Mouse (Mus musculus): ENCODE data around the gene Sparcl1. TPM values are rescaled to one million over a fixed set of nuclear protein-coding genes. Genes with fewer than 3 reads are reported as not detected.

Sparcl1 gene
- total RNA-seq, 1 experiment: 0.13 TPM

DNA sequence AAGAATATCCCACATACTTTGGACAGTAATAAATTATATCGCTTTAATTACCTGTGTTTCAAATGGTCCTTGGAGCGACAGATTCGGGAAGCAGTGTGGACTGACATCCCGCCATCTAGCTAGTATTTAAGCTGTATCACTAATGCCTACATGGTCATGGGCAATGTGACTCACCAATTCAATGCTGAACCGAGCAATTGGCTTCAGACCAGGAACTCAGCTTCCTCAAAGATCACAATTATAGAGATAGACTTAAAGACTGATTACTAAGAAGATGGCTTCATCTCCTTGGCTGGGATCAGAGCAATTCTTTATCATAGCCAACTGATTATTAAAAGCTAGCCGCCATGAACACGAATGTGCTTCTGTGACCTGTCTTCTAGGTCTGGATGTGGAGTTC is 36.0 kb downstream of the Sparcl1 start, which contains the start of gene Gm17660:
Gene Gm17660 (minus strand): TSS at position 101 of the 400 bp plus-strand sequence.
- TF ChIP-seq CHD2 (IDR thresholded peaks at IDR 0.05; ENCODE audit: low read depth, low read length): no peak
- TF ChIP-seq MAFK (IDR thresholded peaks at IDR 0.05; ENCODE audit: insufficient read depth, low read depth, low read length): no peak
- TF ChIP-seq HCFC1 (IDR thresholded peaks at IDR 0.05; ENCODE audit: borderline replicate concordance, insufficient read depth, low read length): no peak
- TF ChIP-seq ZC3H11A (IDR thresholded peaks at IDR 0.05; ENCODE audit: borderline replicate concordance, low read depth, low read length): no peak
- no peak for TF ChIP-seq ZNF384 (IDR thresholded peaks at IDR 0.05; ENCODE audit: low read depth, low read length)
- H3K4me1 ChIP-seq (ENCODE audit: control insufficient read depth in 2 of 2, insufficient read depth in 2 of 2, low read length in 2 of 2, poor library complexity in 1 of 2): peaks cover 0 to 2% of the 10 kb centered on the region in 2 experiments; a peak in 1 of 4 replicates
- no peaks in the 10 kb centered on the region for H3K9me3 ChIP-seq (ENCODE audit: control insufficient read depth, insufficient read depth, low read depth, low read length)
- H3K36me3 ChIP-seq (ENCODE audit: control insufficient read depth, insufficient read depth, low read length, poor library complexity, severe bottlenecking): no peaks in the 10 kb centered on the region
- H3K4me3 ChIP-seq (ENCODE audit: insufficient read depth in 1 of 2, low read depth in 1 of 2, low read length in 2 of 2, poor library complexity in 1 of 2, severe bottlenecking in 1 of 2): no peak within 1 kb of the TSS
- no peak within 1 kb of the TSS for H3K9ac ChIP-seq (ENCODE audit: insufficient read depth, low read depth, low read length, poor library complexity, severe bottlenecking)
- no peak within 1 kb of the TSS for H3K27ac ChIP-seq (ENCODE audit: insufficient read depth, low read depth, low read length, poor library complexity, severe bottlenecking)
- no peak for DNase-seq (ENCODE audit: low read depth, low spot score)
- in situ Hi-C loops (cut with MboI; ENCODE audit: low sequenced_read_pairs in 2 of 2, unreplicated experiment in 2 of 2): no loop called here

DNA sequence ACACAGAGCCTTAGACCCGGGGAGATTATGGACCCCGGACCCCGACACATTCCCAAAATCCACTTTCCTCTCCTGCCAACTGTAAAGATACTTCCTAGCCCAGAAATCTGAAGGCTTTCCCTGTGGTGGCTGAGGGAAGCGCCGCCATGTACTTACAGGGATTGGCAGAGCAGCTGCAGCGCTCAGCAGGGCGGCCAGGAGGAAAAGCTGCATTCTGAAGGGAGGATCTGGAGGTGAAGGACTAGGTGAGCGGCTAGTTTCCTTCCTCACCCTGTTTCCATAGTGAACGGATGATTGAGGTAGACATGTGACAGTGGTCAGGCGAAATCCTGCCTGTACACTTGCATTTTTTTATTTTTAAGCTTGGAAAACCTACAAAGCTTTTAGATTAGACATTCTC is 37.2 kb downstream of the Sparcl1 start:
- H3K9me3 ChIP-seq (ENCODE audit: control insufficient read depth, insufficient read depth, low read depth, low read length): no peaks in the 10 kb centered on the region
- in situ Hi-C loops (cut with MboI; ENCODE audit: low sequenced_read_pairs in 2 of 2, unreplicated experiment in 2 of 2): no loop called here

GRCm38 (mm10) chr5:104074388-104074787 is 39.1 kb downstream of the Sparcl1 start:
- in situ Hi-C loops (cut with MboI; ENCODE audit: low sequenced_read_pairs in 2 of 2, unreplicated experiment in 2 of 2): no loop called here
- Histone ChIP-seq H3K27ac (ENCODE audit: insufficient read depth, low read depth, low read length, poor library complexity, severe bottlenecking) (no peak overlapping the region), H3K9ac (ENCODE audit: insufficient read depth, low read depth, low read length, poor library complexity, severe bottlenecking) (no peak overlapping the region), H3K4me3 (ENCODE audit: insufficient read depth in 1 of 2, low read depth in 1 of 2, low read length in 2 of 2, poor library complexity in 1 of 2, severe bottlenecking in 1 of 2) (no peak overlapping the region), H3K9me3 (ENCODE audit: control insufficient read depth, insufficient read depth, low read depth, low read length) (no peaks in the 10 kb centered on the region), H3K4me1 (ENCODE audit: control insufficient read depth in 2 of 2, insufficient read depth in 2 of 2, low read length in 2 of 2, poor library complexity in 1 of 2) (peaks cover 0 to 3% of the 10 kb centered on the region in 2 experiments; a peak in 2 of 4 replicates), H3K36me3 (ENCODE audit: control insufficient read depth, insufficient read depth, low read length, poor library complexity, severe bottlenecking) (no peaks in the 10 kb centered on the region)
- no peak for DNase-seq (ENCODE audit: low read depth, low spot score)
- TF ChIP-seq ZC3H11A (IDR thresholded peaks at IDR 0.05; ENCODE audit: borderline replicate concordance, low read depth, low read length): no peak
- TF ChIP-seq CHD2 (IDR thresholded peaks at IDR 0.05; ENCODE audit: low read depth, low read length): no peak
- TF ChIP-seq HCFC1 (IDR thresholded peaks at IDR 0.05; ENCODE audit: borderline replicate concordance, insufficient read depth, low read length): no peak
- no peak for TF ChIP-seq MAFK (IDR thresholded peaks at IDR 0.05; ENCODE audit: insufficient read depth, low read depth, low read length)
- TF ChIP-seq ZNF384 (IDR thresholded peaks at IDR 0.05; ENCODE audit: low read depth, low read length): peak; percentile 64; the same call in 1 of the 2 replicates

More for the DNA sequence above, 37.2 kb downstream of the Sparcl1 start:
- Histone ChIP-seq H3K9ac (ENCODE audit: insufficient read depth, low read depth, low read length, poor library complexity, severe bottlenecking) (no peak overlapping the region), H3K27ac (ENCODE audit: insufficient read depth, low read depth, low read length, poor library complexity, severe bottlenecking) (no peak overlapping the region), H3K36me3 (ENCODE audit: control insufficient read depth, insufficient read depth, low read length, poor library complexity, severe bottlenecking) (no peaks in the 10 kb centered on the region), H3K4me1 (ENCODE audit: control insufficient read depth in 2 of 2, insufficient read depth in 2 of 2, low read length in 2 of 2, poor library complexity in 1 of 2) (peaks cover 0 to 3% of the 10 kb centered on the region in 2 experiments; a peak in 2 of 4 replicates), H3K4me3 (ENCODE audit: insufficient read depth in 1 of 2, low read depth in 1 of 2, low read length in 2 of 2, poor library complexity in 1 of 2, severe bottlenecking in 1 of 2) (no peak overlapping the region)
- TF ChIP-seq ZNF384 (IDR thresholded peaks at IDR 0.05; ENCODE audit: low read depth, low read length): no peak
- no peak for TF ChIP-seq MAFK (IDR thresholded peaks at IDR 0.05; ENCODE audit: insufficient read depth, low read depth, low read length)
- no peak for TF ChIP-seq HCFC1 (IDR thresholded peaks at IDR 0.05; ENCODE audit: borderline replicate concordance, insufficient read depth, low read length)
- TF ChIP-seq ZC3H11A (IDR thresholded peaks at IDR 0.05; ENCODE audit: borderline replicate concordance, low read depth, low read length): no peak
- TF ChIP-seq CHD2 (IDR thresholded peaks at IDR 0.05; ENCODE audit: low read depth, low read length): no peak
- DNase-seq (ENCODE audit: low read depth, low spot score): no peak

DNA sequence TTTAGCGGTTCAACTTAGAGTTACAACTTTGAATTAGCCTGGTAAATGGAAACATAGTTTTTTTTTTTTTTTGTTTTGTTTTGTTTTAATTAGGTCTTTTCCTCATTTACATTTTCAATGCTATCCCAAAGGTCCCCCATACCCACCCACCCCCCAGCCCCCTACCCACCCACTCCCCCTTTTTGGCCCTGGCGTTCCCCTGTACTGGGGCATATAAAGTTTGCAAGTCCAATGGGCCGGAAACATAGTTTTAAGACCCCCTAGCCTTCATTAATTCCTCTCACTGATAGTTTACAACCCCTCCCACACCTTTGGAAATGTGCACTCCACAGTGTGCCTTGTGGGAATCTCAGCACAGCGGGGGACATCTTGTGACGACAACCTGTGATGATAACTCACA is 39.9 kb downstream of the Sparcl1 start:
- H3K4me3 ChIP-seq (ENCODE audit: insufficient read depth in 1 of 2, low read depth in 1 of 2, low read length in 2 of 2, poor library complexity in 1 of 2, severe bottlenecking in 1 of 2): no peak overlapping the region
- no peaks in the 10 kb centered on the region for H3K36me3 ChIP-seq (ENCODE audit: control insufficient read depth, insufficient read depth, low read length, poor library complexity, severe bottlenecking)
- in situ Hi-C loops (cut with MboI; ENCODE audit: low sequenced_read_pairs in 2 of 2, unreplicated experiment in 2 of 2): no loop called here
- no peak overlapping the region for H3K9ac ChIP-seq (ENCODE audit: insufficient read depth, low read depth, low read length, poor library complexity, severe bottlenecking)
- H3K4me1 ChIP-seq (ENCODE audit: control insufficient read depth in 2 of 2, insufficient read depth in 2 of 2, low read length in 2 of 2, poor library complexity in 1 of 2): peaks cover 0 to 3% of the 10 kb centered on the region in 2 experiments; a peak in 2 of 4 replicates
- TF ChIP-seq HCFC1 (IDR thresholded peaks at IDR 0.05; ENCODE audit: borderline replicate concordance, insufficient read depth, low read length) (no peak), ZC3H11A (IDR thresholded peaks at IDR 0.05; ENCODE audit: borderline replicate concordance, low read depth, low read length) (no peak), ZNF384 (IDR thresholded peaks at IDR 0.05; ENCODE audit: low read depth, low read length) (no peak), CHD2 (IDR thresholded peaks at IDR 0.05; ENCODE audit: low read depth, low read length) (no peak)
- H3K27ac ChIP-seq (ENCODE audit: insufficient read depth, low read depth, low read length, poor library complexity, severe bottlenecking): no peak overlapping the region
- no peak for DNase-seq (ENCODE audit: low read depth, low spot score)
- no peaks in the 10 kb centered on the region for H3K9me3 ChIP-seq (ENCODE audit: control insufficient read depth, insufficient read depth, low read depth, low read length)
